Mouse (Mus musculus) cortical plate, adult 2 months (tissue): ENCODE results near the gene Map3k3. TPM values are rescaled to one million over a fixed set of nuclear protein-coding genes. Genes with fewer than 3 reads are reported as not detected.
"Not testable (repeated sequence)": the region's sequence is repeated elsewhere in the genome, so short reads cannot be mapped to it uniquely, and the experiment has no call there.

Source experiments
- H3K27ac ChIP-seq: fragments of 200-500 bp; 2 replicates; pipeline ENCODE4 v1.5.1; 2012; ENCODE audit warnings: low read length, control low read depth, inconsistent platforms; ENCODE audit not compliant: insufficient read depth
- H3K4me1 ChIP-seq: fragments of 200-500 bp; 2 replicates; pipeline ENCODE4 v1.6.1; 2011; ENCODE audit warnings: low read length; ENCODE audit not compliant: control insufficient read depth, insufficient read depth
- H3K4me3 ChIP-seq: fragments of 200-500 bp; 2 replicates; pipeline ENCODE4 v1.5.1; 2011; ENCODE audit warnings: mild to moderate bottlenecking, low read length, control low read depth; ENCODE audit not compliant: insufficient read depth
- CTCF ChIP-seq: fragments of 200-500 bp; IDR thresholded peaks from 2 replicates; pipeline ENCODE4 v1.5.1; 2011; ENCODE audit warnings: mild to moderate bottlenecking, control low read depth, low read length; ENCODE audit not compliant: insufficient read depth; ENCODE audit errors: extremely low read depth
- POLR2A ChIP-seq: fragments of 200-500 bp; IDR thresholded peaks from 2 replicates; pipeline ENCODE4 v1.6.1; 2011; ENCODE audit warnings: mild to moderate bottlenecking, low read length, control low read depth; ENCODE audit not compliant: insufficient read depth; ENCODE audit errors: extremely low read depth
- polyA plus RNA-seq: library from polyadenylated mRNA; depleted of rRNA; stranded (reverse); fragments of >200 nt; gene quantifications from 2 replicates; pipeline ENCODE4 v1.2.3, GENCODE M21; 2012; rRNA removed

Map3k3 gene
- polyA plus RNA-seq, 1 experiment: 32.3 TPM

GRCm38 (mm10) chr11:106198277-106198676 lies 113.9 kb downstream of the Map3k3 start:
- H3K27ac ChIP-seq: no peak overlapping the region
- TF ChIP-seq POLR2A (no peak), CTCF (no peak)
- H3K4me1 ChIP-seq: no peaks in the 10 kb centered on the region
- no peak overlapping the region for H3K4me3 ChIP-seq

- not testable (repeated sequence) for H3K4me3 ChIP-seq, H3K27ac ChIP-seq, H3K4me1 ChIP-seq
These were observed 115.6 kb downstream of the Map3k3 start for GRCm38 (mm10) chr11:106199997-106200396.

GRCm38 (mm10) chr11:106200756-106201155 lies 116.3 kb downstream of the Map3k3 start:
- Histone ChIP-seq H3K4me1 (no peaks in the 10 kb centered on the region), H3K27ac (no peak overlapping the region), H3K4me3 (no peak overlapping the region)
- TF ChIP-seq CTCF (no peak), POLR2A (no peak)

- no peak overlapping the region for H3K27ac ChIP-seq
- no peak for TF ChIP-seq POLR2A
- TF ChIP-seq CTCF: no peak
- no peaks in the 10 kb centered on the region for H3K4me1 ChIP-seq
- H3K4me3 ChIP-seq: no peak overlapping the region
These were observed 117.1 kb downstream of the Map3k3 start for GRCm38 (mm10) chr11:106201337-106202122.

- TF ChIP-seq CTCF (no peak), POLR2A (no peak)
- H3K4me3 ChIP-seq: no peak within 1 kb of the TSS
These were observed 117.7 kb downstream of the Map3k3 start, which contains the start of gene Strada for GRCm38 (mm10) chr11:106202123-106202465. Gene Strada (minus strand): TSS chr11:106202168.

More at GRCm38 (mm10) chr11:106202123-106202465, 117.7 kb downstream of the Map3k3 start, which contains the start of gene Strada:
- H3K27ac ChIP-seq: no peak within 1 kb of the TSS
- no peaks in the 10 kb centered on the region for H3K4me1 ChIP-seq

Other genes with a start within 250 kb of the Map3k3 start
- 66.6 and 67.1 TPM in 2 replicates for gene Cyb561, start 131.3 kb upstream of the Map3k3 start, polyA plus RNA-seq
- gene Ace, start 116.7 kb upstream of the Map3k3 start, polyA plus RNA-seq: 8.7 and 9.3 TPM in 2 replicates
- gene Ace3, start 89.9 kb upstream of the Map3k3 start, polyA plus RNA-seq: not detected in 2 replicates
- gene Kcnh6, start 76.5 kb upstream of the Map3k3 start, polyA plus RNA-seq: 1.4 and 1.5 TPM in 2 replicates
- gene Dcaf7, start 47.7 kb upstream of the Map3k3 start, polyA plus RNA-seq: 111 and 115 TPM in 2 replicates
- 11.9 and 12.4 TPM in 2 replicates for gene Taco1, start 18.6 kb upstream of the Map3k3 start, polyA plus RNA-seq
- not detected in 2 replicates for gene Gm10840, start 76.2 kb downstream of the Map3k3 start, polyA plus RNA-seq
- gene Limd2, start 76.2 kb downstream of the Map3k3 start, polyA plus RNA-seq: 86.0 and 102 TPM in 2 replicates
- gene Strada, start 117.6 kb downstream of the Map3k3 start, polyA plus RNA-seq: 51.9 and 55.2 TPM in 2 replicates
- gene Ccdc47, start 131.7 kb downstream of the Map3k3 start, polyA plus RNA-seq: 68.3 and 83.3 TPM in 2 replicates
- 41.6 and 43.7 TPM in 2 replicates for gene Ddx42, start 132.3 kb downstream of the Map3k3 start, polyA plus RNA-seq
- gene Ftsj3, start 171.5 kb downstream of the Map3k3 start, polyA plus RNA-seq: 23.8 and 24.6 TPM in 2 replicates
- gene Psmc5, start 171.5 kb downstream of the Map3k3 start, polyA plus RNA-seq: 244 and 245 TPM in 2 replicates
- gene Smarcd2, start 188.4 kb downstream of the Map3k3 start, polyA plus RNA-seq: 32.3 and 33.8 TPM in 2 replicates
- 0.11 and 0.13 TPM in 2 replicates for gene Tcam1, start 192.1 kb downstream of the Map3k3 start, polyA plus RNA-seq
- not detected in 2 replicates for gene Gh, start 217.3 kb downstream of the Map3k3 start, polyA plus RNA-seq
- gene Cd79b, start 230.1 kb downstream of the Map3k3 start, polyA plus RNA-seq: 0.44 and 0.87 TPM in 2 replicates